Mouse (Mus musculus): Measurements from ENCODE around the gene Ganc. TPM values are rescaled to one million over a fixed set of nuclear protein-coding genes. Genes with fewer than 3 reads are reported as not detected.

The Ganc gene
- total RNA-seq, 2 experiments from 2014 or later: 16.9 to 20.1 TPM

DNA sequence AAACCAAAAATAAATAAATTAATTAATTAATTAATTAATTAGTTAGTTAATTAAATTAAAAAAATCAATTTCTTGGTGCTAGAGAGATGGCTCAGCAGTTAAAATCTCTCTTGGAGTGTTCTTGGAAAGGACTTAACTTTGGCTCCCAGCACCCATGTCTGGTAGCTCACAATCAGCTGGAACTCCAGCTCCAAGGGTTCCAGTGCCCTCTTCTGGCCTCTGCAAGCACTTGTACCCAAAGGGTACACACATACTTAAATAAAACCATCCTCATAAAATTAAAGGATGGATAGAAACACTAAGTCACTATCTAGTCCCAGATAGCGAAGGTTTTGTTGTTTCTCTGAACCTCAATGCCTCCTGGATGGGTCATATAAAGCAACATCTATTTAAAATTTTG is 43.6 kb downstream of the Ganc start:
- no peak for ATAC-seq (replicated peaks; ENCODE audit: poor library complexity, severe bottlenecking)

DNA sequence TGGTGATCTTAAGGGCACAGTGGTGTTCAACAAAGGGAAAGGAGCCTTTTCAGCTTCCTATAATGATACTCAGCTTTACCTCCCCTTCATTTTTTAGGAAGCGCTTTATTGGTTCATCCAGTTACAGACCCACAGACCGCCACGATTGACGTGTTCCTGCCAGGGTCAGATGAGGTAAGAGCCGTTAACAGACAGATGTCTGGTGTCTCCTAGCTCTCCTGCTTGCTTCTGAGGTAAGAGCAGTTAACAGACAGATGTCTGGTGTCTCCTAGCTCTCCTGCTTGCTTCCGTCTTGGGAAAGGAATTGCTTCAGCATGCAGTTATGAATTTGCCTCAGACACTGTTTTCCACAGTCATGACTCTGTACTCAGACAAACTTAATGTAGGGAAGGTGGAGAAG is 47.0 kb downstream of the Ganc start:
- peak; percentile 84 for ATAC-seq (replicated peaks; ENCODE audit: poor library complexity, severe bottlenecking)

DNA sequence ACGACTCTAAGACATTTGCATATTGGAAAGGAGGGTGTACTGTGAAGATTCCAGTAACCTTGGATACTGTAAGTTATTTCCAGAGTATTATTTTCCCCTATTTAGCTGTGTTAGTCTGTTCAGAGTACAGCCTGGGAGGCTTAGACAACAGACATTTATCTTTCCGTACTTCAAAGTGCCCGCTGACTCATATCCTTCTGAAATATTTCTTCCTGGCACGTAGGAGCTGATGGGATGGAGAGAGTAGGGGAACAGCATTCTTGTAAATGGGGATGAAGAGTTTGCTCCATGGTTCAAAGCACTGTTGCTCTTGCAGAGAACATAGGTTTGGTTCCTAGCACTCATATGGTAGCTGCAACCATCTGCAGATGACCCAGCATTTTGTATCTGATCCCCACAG is 48.9 kb downstream of the Ganc start:
- ATAC-seq (replicated peaks; ENCODE audit: poor library complexity, severe bottlenecking): no peak

DNA sequence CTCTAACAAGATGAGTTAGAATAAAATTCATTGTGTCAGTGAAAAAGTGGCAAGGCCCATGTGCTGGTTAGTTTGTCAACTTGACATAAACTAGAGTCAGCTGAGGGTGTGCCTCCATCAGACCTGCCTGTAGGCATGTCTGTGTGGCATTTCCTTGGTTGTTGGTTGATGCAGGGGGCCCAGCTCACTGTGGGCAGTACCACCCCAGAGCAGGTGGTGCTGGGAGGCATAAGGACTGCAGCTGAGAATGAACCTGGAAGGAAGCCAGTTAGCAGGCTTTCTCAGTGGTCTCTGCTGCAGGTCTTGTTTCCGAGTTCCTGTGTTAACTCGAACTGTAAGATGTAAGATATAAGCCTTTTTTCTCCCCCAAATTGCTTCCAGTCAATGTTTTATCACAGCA is 51.3 kb downstream of the Ganc start:
- no peak for ATAC-seq (replicated peaks; ENCODE audit: poor library complexity, severe bottlenecking)

DNA sequence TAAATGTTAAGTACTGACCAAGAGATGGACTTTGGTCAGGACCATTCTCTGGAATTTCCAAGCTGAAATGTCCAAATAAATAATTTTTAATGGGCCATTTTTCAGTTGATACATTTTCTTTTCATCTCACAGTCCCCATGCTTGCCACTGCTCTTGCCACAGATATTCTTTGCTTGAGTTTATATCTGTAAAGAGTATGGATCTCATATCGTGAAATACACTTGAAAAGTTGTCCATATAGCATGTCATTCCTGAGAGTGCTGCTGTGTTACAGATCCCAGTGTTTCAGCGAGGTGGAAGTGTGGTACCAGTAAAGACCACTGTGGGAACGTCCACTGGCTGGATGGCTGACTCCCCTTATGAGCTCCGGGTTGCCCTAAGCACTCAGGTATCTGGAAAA is 52.0 kb downstream of the Ganc start, which contains the start of gene Capn3:
Gene Capn3 (plus strand): TSS at position 301 of the 400 bp plus-strand sequence.
- no peak for ATAC-seq (replicated peaks; ENCODE audit: poor library complexity, severe bottlenecking)

DNA sequence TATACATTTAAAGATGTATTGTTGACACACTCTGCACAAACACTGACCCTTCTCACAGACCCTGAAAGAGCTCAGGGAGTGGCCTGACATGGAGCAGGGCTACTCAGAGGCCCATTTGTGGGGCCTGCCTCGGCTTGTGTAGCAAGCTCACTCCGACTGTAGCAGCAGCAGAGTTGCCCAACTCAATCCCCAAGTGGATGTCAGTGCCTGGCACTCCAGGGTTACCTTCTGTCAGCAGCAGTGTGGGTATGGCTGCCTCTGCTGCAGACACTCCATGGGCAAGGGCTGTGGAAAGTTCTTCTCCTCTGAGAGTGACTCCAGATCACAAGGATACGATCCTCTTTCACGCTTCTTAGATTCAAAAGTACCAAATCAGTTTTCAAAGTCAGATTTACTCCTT is 56.5 kb downstream of the Ganc start:
- ATAC-seq (replicated peaks; ENCODE audit: poor library complexity, severe bottlenecking): no peak

DNA sequence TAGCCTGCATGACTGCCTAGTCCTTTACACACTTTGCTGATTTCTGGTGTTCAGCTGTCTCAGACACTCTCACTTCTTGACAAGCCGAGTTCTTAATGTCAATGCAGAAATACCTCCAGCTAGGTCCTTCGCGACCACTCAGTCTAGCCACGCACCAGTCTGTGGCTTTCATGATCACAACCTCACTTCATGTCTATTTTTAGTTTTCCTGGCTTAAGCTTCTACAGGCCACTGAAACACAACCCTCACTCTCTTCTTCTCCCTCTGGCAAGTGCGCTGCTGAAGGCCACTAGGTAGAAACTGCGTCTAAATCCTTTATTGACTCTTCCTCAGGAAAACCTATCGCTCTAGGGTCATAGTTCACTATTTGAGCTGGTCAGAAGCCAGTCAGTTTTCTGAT is 59.6 kb downstream of the Ganc start:
- no peak for ATAC-seq (replicated peaks; ENCODE audit: poor library complexity, severe bottlenecking)

DNA sequence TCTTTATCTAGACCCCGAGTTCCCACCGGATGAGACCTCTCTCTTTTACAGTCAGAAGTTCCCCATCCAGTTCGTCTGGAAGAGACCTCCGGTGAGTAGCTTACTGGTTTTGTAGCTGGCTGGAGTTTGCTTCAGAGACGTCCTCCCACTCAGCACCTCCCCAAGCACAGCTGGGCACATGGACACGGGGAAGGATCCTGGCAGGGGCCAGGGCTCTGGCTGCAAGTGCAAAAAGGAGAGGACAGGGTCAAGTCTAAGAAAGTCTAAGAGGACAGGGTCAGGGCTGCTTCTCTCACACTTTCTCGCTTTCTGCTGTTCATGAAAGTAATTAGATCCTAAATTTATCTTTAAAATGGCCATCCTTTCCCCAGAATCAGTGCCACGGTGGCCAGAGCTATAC is 60.4 kb downstream of the Ganc start:
- no peak for ATAC-seq (replicated peaks; ENCODE audit: poor library complexity, severe bottlenecking)

DNA sequence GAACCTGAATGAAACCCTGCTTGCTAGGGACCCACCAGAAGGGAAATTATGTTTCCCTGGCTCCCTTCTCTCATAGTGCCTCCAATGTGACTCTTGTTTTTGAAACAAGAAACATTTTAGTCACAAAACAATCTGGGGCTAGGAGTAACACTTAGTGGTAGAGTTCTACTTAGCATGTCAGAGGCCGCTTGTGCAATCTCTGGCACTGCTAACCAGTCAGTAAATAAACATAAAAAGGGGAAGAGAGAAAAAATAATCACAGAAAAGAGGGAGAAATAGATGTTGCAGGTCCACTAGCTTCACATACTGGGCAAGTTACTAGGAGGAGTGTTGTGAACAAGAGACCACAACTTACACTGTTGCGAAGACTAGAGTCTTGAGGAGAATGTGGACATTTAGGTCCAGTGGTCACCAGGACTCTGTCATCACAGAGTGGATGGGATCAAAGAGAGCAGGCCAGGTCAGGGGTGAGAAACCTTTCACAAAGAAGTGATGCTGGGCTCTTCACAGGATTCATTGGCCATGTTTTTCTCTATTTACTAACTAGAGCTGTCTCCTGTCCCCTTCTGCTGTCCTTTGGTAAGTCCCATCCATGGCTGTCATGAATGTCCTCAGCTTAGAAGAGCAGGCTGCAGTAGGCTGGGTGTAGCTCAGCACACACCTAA is 61.2 kb downstream of the Ganc start:
- peak; percentile 58 for ATAC-seq (replicated peaks; ENCODE audit: poor library complexity, severe bottlenecking)

DNA sequence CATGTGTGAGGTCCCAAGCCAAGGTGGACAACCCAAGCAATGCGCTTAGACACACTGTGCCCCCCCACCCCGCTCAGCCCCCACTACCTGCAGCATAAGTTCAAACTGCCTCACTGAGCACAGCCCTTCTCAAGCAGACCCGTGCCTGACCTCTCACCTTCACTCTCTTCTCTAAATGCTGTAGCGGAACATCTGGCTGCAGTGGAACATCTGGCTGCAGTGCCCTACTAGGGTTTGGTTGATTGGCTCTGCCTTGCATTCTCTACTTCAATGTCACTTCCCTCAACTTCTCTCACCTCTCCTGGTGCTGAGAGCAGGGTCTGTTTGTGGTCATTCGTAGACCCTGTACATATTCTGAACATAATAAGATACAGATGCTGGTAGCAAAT is 61.7 kb downstream of the Ganc start:
- no peak for ATAC-seq (replicated peaks; ENCODE audit: poor library complexity, severe bottlenecking)

DNA sequence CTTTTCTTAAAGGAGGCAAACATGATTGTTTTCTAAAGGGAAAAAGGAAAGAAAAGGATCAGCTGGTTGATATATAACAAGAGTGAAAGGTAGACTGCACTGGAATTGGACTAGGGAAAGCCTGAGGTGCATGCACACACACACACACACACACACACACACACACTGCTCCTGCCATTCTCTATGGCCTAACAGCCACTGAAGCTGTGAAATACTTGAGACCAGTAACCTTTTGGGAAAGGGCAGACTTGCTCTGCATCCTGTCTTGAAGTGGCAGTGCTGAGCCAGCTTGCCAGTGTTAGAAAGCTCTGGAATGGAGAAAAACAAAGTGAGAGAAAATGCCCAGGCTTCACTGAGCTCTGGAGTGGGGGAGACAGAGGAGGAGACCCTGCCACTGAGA is 64.3 kb downstream of the Ganc start:
- ATAC-seq (replicated peaks; ENCODE audit: poor library complexity, severe bottlenecking): no peak

DNA sequence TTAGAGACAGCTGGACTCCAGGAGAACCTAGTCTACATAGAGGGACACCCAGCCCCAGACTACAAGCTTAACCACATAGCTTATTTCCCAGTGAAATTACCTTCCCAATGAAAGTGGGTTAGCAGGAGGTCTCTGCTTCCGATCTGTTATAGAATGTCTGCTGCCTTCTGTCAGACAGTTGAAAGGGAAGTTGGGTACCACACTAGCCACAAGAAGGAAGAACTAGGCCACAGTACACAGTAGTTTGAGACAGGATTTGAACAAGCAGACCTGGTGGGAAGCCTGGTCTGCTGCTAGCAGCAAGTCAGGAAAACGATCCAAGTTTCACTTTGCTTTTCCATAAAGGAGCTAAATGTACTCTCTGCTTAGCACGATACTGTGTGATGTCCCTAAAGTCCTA is 65.5 kb downstream of the Ganc start:
- ATAC-seq (replicated peaks; ENCODE audit: poor library complexity, severe bottlenecking): peak; percentile 65

DNA sequence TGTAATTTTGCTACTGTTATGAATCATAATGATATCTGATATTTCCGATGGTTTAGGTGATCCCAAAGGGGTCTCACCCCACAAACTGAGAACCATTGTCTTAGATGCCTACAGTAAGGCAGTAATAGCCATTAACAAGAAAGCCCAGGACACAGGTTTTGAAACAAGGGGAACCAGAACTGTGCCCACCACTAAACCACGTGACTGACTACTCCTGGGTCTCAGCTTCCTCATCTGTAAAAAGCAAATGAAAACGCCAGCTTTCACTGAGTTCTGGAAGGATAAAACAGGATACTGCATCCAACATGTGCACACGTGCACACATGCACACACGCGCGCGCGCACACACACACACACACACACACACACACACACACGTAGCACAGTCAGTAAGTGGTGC is 66.0 kb downstream of the Ganc start:
- ATAC-seq (replicated peaks; ENCODE audit: poor library complexity, severe bottlenecking): peak; percentile 49

DNA sequence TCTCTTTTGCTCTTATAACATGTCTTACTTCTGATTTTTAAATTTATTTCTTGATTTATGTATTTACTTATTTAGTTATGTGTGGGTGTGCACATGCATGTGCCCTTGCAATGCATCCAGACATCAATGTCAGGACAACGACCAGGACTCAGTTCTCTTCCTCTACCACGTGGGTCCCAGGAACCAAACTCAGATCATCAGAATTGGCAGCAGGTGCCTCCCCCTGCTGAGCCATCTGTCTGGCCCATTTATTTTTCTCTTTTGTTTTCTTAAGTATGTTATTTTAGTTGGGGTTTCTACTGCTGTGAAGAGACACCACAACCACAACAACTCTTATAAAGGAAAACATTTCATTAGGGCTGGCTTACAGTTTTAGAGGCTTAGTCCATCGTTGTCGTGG is 67.2 kb downstream of the Ganc start:
- no peak for ATAC-seq (replicated peaks; ENCODE audit: poor library complexity, severe bottlenecking)

DNA sequence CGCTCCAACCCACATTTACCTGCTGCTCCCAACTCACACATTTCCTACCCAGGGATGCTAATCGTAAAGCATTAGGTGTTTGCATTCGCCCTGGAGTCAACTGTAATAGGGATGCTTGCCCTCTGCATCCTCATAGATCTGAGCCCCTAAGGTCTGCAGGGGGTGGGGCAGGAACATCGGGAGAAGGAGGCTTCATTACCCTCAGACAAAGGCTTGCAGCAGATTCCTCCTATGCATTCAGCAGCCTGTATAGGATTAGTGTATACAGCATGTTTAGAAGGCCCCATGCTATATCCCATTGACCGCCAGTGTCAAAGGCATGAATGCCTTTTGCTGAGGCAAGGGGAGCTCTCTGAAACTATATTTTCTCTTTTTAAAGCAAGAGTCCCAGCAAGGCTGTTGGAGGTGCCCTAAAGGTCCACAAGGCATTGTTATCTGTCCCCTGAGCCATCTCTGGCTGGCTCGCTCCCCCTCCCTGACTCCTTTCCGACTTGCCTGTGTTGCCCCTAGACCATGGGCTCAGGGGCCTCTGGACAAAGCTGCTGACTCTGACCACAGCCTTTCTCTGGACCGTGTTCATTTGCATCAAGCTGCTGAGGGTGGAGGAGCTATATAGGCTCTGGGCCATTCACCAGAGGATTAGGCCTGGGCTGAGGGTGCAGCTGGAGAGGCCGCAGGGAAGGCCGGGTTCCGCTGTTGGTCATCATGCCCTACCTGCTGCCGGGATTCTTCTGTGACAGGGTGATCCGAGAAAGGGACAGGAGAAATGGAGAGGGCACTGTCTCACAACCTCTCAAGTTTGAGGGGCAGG is 72.8 kb downstream of the Ganc start:
- no peak for ATAC-seq (replicated peaks; ENCODE audit: poor library complexity, severe bottlenecking)

DNA sequence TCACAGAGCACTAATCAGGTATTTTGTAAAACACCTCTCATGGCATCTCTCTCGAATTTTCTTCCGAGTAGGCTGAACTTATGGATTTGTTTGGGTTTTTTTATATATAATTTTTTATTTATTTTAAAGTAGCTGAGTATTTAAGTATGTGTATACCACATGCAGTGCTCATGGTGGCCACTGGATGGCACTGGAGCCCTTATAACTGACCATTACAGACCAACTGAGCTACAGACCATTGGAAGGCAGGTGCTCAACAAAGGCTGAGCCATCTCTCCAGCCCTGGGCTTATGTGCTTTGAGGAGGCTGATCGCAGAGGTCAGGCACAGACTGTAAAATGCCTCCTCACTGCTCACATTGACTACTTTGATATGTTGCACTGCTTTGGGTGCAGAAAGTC is 74.9 kb downstream of the Ganc start:
- peak; percentile 87 for ATAC-seq (replicated peaks; ENCODE audit: poor library complexity, severe bottlenecking)

DNA sequence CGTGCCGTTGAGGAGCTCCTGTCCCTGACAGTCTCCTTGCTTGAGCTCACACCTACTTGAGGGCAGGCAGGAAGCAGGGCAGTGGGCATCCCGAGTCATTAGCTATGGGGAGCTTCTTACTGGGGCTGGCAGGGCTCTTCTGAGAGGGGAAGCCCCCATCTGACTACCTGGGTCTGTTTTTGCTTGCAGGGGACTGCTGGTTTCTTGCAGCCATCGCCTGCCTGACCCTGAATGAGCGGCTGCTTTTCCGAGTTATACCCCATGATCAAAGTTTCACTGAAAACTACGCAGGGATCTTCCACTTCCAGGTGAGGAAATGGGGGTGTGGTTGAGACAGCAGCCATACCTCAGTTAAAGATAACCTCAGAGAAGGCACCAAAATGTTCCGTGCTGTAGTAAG is 78.2 kb downstream of the Ganc start:
- ATAC-seq (replicated peaks; ENCODE audit: poor library complexity, severe bottlenecking): no peak

DNA sequence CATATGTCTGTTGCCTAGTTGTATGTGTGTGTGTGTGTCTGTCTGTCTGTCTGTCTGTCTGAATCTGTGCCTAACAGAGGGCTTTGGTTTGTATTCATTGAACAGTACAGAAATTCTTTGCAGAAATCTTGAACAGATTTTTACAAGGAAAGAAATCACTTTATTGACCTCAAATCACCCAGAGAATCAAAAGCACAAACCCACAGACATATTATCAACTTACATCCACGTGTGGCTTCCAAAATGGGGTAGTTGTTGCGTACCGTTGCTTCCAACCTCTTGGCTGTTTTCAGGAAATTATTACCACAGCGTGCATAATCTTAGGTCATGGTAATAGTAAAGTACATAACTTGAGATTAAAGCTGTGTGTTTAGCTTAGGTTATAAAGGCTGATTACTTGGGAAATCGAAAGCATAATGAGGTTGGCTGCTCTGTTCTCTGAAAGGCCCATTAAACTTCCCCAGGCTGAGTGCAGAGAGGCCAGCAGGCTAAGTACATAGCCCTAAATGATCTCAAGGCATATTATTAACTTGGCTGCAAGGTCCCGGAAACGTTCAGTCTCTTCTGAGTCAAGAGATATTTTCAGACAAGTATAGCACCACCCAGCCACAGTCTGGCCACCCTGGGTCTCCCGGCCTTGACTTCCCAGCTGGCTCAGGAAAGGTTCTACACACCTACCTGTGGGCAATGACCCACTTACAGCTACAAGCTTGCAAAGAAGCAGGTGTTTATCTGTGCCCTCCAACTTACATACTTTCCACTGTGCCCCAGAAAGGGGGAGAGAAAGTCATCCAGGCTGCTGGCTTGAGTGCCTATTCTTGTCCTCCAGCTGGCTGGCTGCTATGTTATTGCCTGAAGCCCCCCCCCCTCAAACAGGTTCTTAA is 79.1 kb downstream of the Ganc start:
- no peak for ATAC-seq (replicated peaks; ENCODE audit: poor library complexity, severe bottlenecking)

DNA sequence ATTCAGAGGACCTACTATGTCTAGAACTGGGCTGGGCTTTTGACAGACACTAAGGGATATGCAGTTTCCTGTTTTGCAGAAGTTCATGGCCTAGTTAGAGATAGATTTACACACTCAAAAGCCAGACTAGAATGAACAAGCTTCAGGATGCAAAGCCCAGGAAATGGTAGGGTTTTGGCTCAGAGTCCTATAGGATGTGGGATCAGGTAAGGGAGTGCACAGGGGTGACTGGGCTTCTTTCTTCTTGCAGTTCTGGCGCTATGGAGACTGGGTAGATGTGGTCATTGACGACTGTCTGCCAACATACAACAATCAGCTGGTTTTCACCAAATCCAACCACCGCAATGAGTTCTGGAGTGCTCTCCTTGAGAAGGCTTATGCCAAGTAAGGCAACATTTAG is 80.5 kb downstream of the Ganc start:
- ATAC-seq (replicated peaks; ENCODE audit: poor library complexity, severe bottlenecking): no peak

DNA sequence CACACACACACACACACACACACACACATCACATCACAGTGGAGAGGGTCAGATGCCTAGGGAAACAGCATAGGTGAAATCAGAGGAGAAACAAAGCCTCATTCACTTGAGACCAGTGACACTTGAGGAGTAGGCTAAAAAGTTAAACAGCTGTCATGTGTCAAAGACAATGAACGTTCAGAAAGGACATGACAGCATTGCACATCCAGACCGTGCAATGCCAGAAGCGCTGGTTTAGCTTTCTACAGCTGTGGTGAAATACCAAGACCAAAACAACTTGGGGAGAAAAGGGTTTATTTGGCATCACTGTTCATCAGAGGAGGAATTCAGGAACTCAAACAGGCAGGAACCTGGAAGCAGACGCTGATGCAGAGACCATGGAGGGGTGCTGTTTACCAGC is 89.6 kb downstream of the Ganc start:
- ATAC-seq (replicated peaks; ENCODE audit: poor library complexity, severe bottlenecking): no peak

DNA sequence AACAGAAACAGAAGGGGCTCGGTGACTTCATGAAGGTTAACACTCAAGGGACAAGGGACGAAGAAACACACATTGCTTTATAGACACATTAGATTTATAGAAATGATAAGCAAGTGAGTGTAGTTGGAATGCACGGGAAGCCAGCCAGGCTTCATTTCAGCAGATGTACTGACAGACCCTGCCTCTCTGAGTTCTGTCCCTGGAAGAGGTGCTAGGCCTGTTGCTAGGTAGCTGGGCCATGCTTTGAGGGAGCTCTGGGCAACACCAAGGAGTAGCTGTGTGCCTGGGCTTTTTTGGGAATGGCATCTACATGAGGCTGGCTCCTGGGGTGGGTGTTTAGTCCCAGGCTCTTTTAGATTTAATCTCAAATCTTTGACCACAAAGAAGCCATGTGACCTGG is 92.8 kb downstream of the Ganc start:
- no peak for ATAC-seq (replicated peaks; ENCODE audit: poor library complexity, severe bottlenecking)

Data from granulocyte monocyte progenitor cell, adult 5-6 weeks (primary cell).